Mouse (Mus musculus) C2C12 (cell line): ENCODE measurements around the gene Syt2. TPM values are rescaled to one million over a fixed set of nuclear protein-coding genes. Genes with fewer than 3 reads are reported as not detected.

Experiments used
- H3K27me3 ChIP-seq: one replicate; pipeline ENCODE4 v1.6.1; 2011; ENCODE audit not compliant: control insufficient read depth, insufficient read depth, insufficient read length
- H3K36me3 ChIP-seq: one replicate; pipeline ENCODE4 v1.6.1; 2011; ENCODE audit not compliant: control insufficient read depth, insufficient read depth
- H3K4me3 ChIP-seq: one replicate; pipeline ENCODE4 v1.5.1; 2011; ENCODE audit warnings: mild to moderate bottlenecking, control low read depth; ENCODE audit not compliant: poor library complexity, insufficient read depth, severe bottlenecking
- H3K79me2 ChIP-seq: one replicate; pipeline ENCODE4 v1.6.1; 2011; ENCODE audit not compliant: control insufficient read depth, insufficient read depth
- H3K79me3 ChIP-seq: one replicate; pipeline ENCODE4 v1.6.1; 2011; ENCODE audit warnings: low read depth, control low read depth
- H3ac ChIP-seq: one replicate; pipeline ENCODE3; 2011; ENCODE audit warnings: low read depth; ENCODE audit not compliant: control insufficient read depth, insufficient read length
- CEBPB ChIP-seq: IDR thresholded peaks from one replicate; pipeline ENCODE4 v1.6.1; 2011; ENCODE audit warnings: low read depth, mild to moderate bottlenecking, control low read depth, moderate library complexity
- CTCF ChIP-seq: IDR thresholded peaks from one replicate; pipeline ENCODE4 v1.5.1; 2011; ENCODE audit not compliant: control insufficient read depth, insufficient read depth, insufficient read length
- FOSL1 ChIP-seq: IDR thresholded peaks from one replicate; pipeline ENCODE4 v1.8.0; 2011; ENCODE audit warnings: mild to moderate bottlenecking, low read length; ENCODE audit not compliant: poor library complexity, insufficient read depth, severe bottlenecking
- MAX ChIP-seq: IDR thresholded peaks from one replicate; pipeline ENCODE4 v1.6.1; 2011; ENCODE audit warnings: mild to moderate bottlenecking, control low read depth
- MYOD1 ChIP-seq: IDR thresholded peaks from one replicate; pipeline ENCODE4 v1.6.1; 2011; ENCODE audit warnings: low read depth; ENCODE audit not compliant: control insufficient read depth, insufficient read length
- MYOG ChIP-seq: IDR thresholded peaks from one replicate; pipeline ENCODE4 v1.6.1; 2011; ENCODE audit not compliant: control insufficient read depth, insufficient read length; ENCODE audit errors: extremely low read depth
- USF1 ChIP-seq: IDR thresholded peaks from one replicate; pipeline ENCODE4 v1.6.1; 2011; ENCODE audit warnings: low read depth, mild to moderate bottlenecking, control low read depth, moderate library complexity
- microRNA-seq: library from miRNA; unstranded; fragments of <30 nt; microRNA quantifications from one replicate; pipeline ENCODE4, GENCODE M21; 2019; ENCODE audit warnings: borderline microRNAs expressed
- polyA plus RNA-seq: library from polyadenylated mRNA; unstranded; fragments of >200 nt; fragmentation: generic; extraction: Trizol; gene quantifications from one replicate; pipeline ENCODE4 v1.2.1, GENCODE M21; 2012; ENCODE audit warnings: missing spikeins

Gene Syt2
- polyA plus RNA-seq, 1 experiment = 0.15 TPM

- Histone ChIP-seq H3K79me3 (no peaks in the 10 kb centered on the region), H3K79me2 (no peaks in the 10 kb centered on the region), H3K4me3 (no peak overlapping the region), H3K27me3 (no peaks in the 10 kb centered on the region), H3ac (no peak overlapping the region), H3K36me3 (no peaks in the 10 kb centered on the region)
- no peak for TF ChIP-seq MAX
- no peak for TF ChIP-seq USF1
- TF ChIP-seq CTCF = no peak
- TF ChIP-seq CEBPB = no peak
- no peak for TF ChIP-seq MYOD1
- no peak for TF ChIP-seq MYOG
- no peak for TF ChIP-seq FOSL1
Measured at GRCm38 (mm10) chr1:134796536-134796935, 150.1 kb downstream of the Syt2 start.

GRCm38 (mm10) chr1:134801758-134802157 lies 155.3 kb downstream of the Syt2 start:
- Histone ChIP-seq H3K4me3 (no peak overlapping the region), H3K79me2 (no peaks in the 10 kb centered on the region), H3K27me3 (no peaks in the 10 kb centered on the region), H3K79me3 (no peaks in the 10 kb centered on the region), H3K36me3 (no peaks in the 10 kb centered on the region), H3ac (no peak overlapping the region)
- TF ChIP-seq MYOD1 (no peak), FOSL1 (no peak)

GRCm38 (mm10) chr1:134803286-134804117 lies 157.0 kb downstream of the Syt2 start:
- H3K36me3 ChIP-seq = no peaks in the 10 kb centered on the region
- no peak overlapping the region for H3ac ChIP-seq
- no peaks in the 10 kb centered on the region for H3K79me2 ChIP-seq
- H3K4me3 ChIP-seq = no peak overlapping the region
- H3K79me3 ChIP-seq = no peaks in the 10 kb centered on the region
- no peaks in the 10 kb centered on the region for H3K27me3 ChIP-seq
- TF ChIP-seq MYOG (no peak), MAX (no peak), USF1 (no peak), CEBPB (no peak), MYOD1 (no peak), FOSL1 (no peak), CTCF (no peak)

DNA sequence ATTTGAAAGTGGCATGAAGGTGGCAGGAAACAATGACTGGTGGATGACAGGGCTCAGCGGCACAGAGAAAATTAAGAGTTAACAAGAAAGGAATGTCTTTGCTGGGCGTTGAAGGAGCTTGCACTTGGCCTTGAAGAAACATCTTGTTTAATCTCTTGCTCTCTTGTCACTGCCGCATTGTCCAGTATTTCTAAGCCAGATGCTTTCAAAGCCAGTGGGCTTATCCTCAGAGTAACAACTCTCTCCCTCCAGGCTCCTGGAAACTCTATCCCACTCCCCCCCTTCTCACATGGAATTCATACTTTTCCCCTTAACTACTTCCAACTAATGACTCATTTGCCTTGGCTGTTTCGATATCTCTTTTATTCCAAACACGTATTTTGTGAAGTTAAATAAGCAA lies 157.9 kb downstream of the Syt2 start:
- Histone ChIP-seq H3ac (no peak overlapping the region), H3K4me3 (no peak overlapping the region)
- TF ChIP-seq MYOD1 = no peak

GRCm38 (mm10) chr1:134805471-134805870 lies 159.0 kb downstream of the Syt2 start:
- TF ChIP-seq MAX = no peak
- Histone ChIP-seq H3K79me2 (no peaks in the 10 kb centered on the region), H3ac (no peak overlapping the region), H3K79me3 (no peaks in the 10 kb centered on the region), H3K27me3 (no peaks in the 10 kb centered on the region), H3K4me3 (no peak overlapping the region), H3K36me3 (no peaks in the 10 kb centered on the region)

More for the DNA sequence above, 157.9 kb downstream of the Syt2 start:
- H3K27me3 ChIP-seq = no peaks in the 10 kb centered on the region
- no peaks in the 10 kb centered on the region for H3K79me2 ChIP-seq
- H3K36me3 ChIP-seq = no peaks in the 10 kb centered on the region
- H3K79me3 ChIP-seq = no peaks in the 10 kb centered on the region

Small RNA genes within 50 kb of the gene (microRNA-seq; reads per million reads assigned to microRNA genes)
- gene Gm22232 = not detected

Other genes with a start within 250 kb of the Syt2 start
- 68.4 TPM for gene Cyb5r1, start 241.1 kb upstream of the Syt2 start, polyA plus RNA-seq
- gene Adipor1, start 231.3 kb upstream of the Syt2 start, polyA plus RNA-seq = 65.7 TPM
- gene Klhl12, start 191.1 kb upstream of the Syt2 start, polyA plus RNA-seq = 6.5 TPM
- 15.6 TPM for gene Rabif, start 152.0 kb upstream of the Syt2 start, polyA plus RNA-seq
- gene Mgat4e, start 97.0 kb upstream of the Syt2 start, polyA plus RNA-seq = not detected
- gene Kdm5b, start 86.5 kb upstream of the Syt2 start, polyA plus RNA-seq = 3.4 TPM